Mouse (Mus musculus) midbrain, embryonic 11.5 days (tissue): ENCODE results near the gene Higd2a. TPM values are rescaled to one million over a fixed set of nuclear protein-coding genes. Genes with fewer than 3 reads are reported as not detected.
"Not testable (repeated sequence)": the region's sequence is repeated elsewhere in the genome, so short reads cannot be mapped to it uniquely, and the experiment has no call there.

ENCODE experiments used
- ATAC-seq: fragments of 200-750 bp; cut with Nextera tagmentation; 2 replicates; pipeline ENCODE4 v1.8.0; 2017; ENCODE audit warnings: moderate TSS enrichment, moderate library complexity; ENCODE audit not compliant: low FRiP score
- DNase-seq: peaks from one replicate; pipeline ENCODE4 v3.0.0; 2015; ENCODE audit warnings: low spot score; ENCODE audit errors: missing footprints
- H3K27ac ChIP-seq: fragments of 300-500 bp; sonication (generic); 2 replicates; pipeline ENCODE4 v1.5.1; 2014; ENCODE audit warnings: low read depth, low read length
- H3K27me3 ChIP-seq: fragments of 300-500 bp; sonication (generic); 2 replicates; pipeline ENCODE4 v1.6.1; 2014; ENCODE audit warnings: mild to moderate bottlenecking, low read length, moderate library complexity, mixed read lengths; ENCODE audit not compliant: control insufficient read depth, insufficient read depth
- H3K36me3 ChIP-seq: fragments of 300-500 bp; sonication (generic); 2 replicates; pipeline ENCODE4 v1.6.1; 2014; ENCODE audit warnings: mild to moderate bottlenecking, low read length, moderate library complexity, mixed read lengths; ENCODE audit not compliant: control insufficient read depth, insufficient read depth
- H3K4me1 ChIP-seq: fragments of 300-500 bp; sonication (generic); 2 replicates; pipeline ENCODE4 v1.6.1; 2014; ENCODE audit warnings: low read length; ENCODE audit not compliant: control insufficient read depth, insufficient read depth
- H3K4me2 ChIP-seq: fragments of 300-500 bp; sonication (generic); 2 replicates; pipeline ENCODE4 v1.6.1; 2014; ENCODE audit warnings: mild to moderate bottlenecking, moderate library complexity
- H3K4me3 ChIP-seq: fragments of 300-500 bp; sonication (generic); 2 replicates; pipeline ENCODE4 v1.5.1; 2014; ENCODE audit warnings: low read depth, low read length
- H3K9ac ChIP-seq: fragments of 300-500 bp; sonication (generic); 2 replicates; pipeline ENCODE4 v1.6.1; 2014; ENCODE audit warnings: low read length
- H3K9me3 ChIP-seq: fragments of 300-500 bp; sonication (generic); 2 replicates; pipeline ENCODE4 v1.6.1; 2016; ENCODE audit warnings: low read length; ENCODE audit not compliant: control insufficient read depth
- WGBS: fragments of 180-500 bp; shearing (Covaris S2); extraction: QIAGEN DNeasy Blood & Tissue Kit; methylation state at CpG from one replicate; pipeline ENCODE4 v1.1.7; 2014; 5-methylcytosine and 5-hydroxymethylcytosine counted together
- polyA plus RNA-seq: library from polyadenylated mRNA; unstranded; fragments of >200 nt; fragmentation: Nextera tagmentation; extraction: Ambion mirVana; gene quantifications from 2 replicates; pipeline ENCODE4 v1.2.1, GENCODE M21; 2014

Higd2a gene
- polyA plus RNA-seq, 1 experiment from 2014 or later = 164 TPM

- ATAC-seq (no peak), DNase-seq (no peak)
- Histone ChIP-seq H3K9ac (no peak overlapping the region), H3K27me3 (peaks cover 8% of the 10 kb centered on the region), H3K27ac (no peak overlapping the region), H3K4me2 (no peak overlapping the region), H3K36me3 (no peaks in the 10 kb centered on the region), H3K4me1 (peaks cover 14% of the 10 kb centered on the region; the same call in 1 of the 2 replicates), H3K4me3 (no peak overlapping the region), H3K9me3 (no peaks in the 10 kb centered on the region)
- 79% methylated on average over 5 of the region's 5 CpGs for WGBS
Observed at GRCm38 (mm10) chr13:54607204-54607603, 17.2 kb downstream of the Higd2a start.

- Histone ChIP-seq H3K36me3 (no peaks in the 10 kb centered on the region), H3K9me3 (no peaks in the 10 kb centered on the region), H3K9ac (no peak overlapping the region), H3K4me1 (peaks cover 14% of the 10 kb centered on the region; the same call in 1 of the 2 replicates), H3K4me2 (no peak overlapping the region), H3K27me3 (peaks cover 8% of the 10 kb centered on the region), H3K27ac (no peak overlapping the region), H3K4me3 (no peak overlapping the region)
- DNase-seq (no peak), ATAC-seq (no peak)
- 68% methylated on average over 3 of the region's 3 CpGs for WGBS
Observed at GRCm38 (mm10) chr13:54608002-54608401, 18.0 kb downstream of the Higd2a start.

- no peak overlapping the region for H3K9ac ChIP-seq
- no peak overlapping the region for H3K4me2 ChIP-seq
- 7% methylated on average over 8 of the region's 8 CpGs for WGBS
- ATAC-seq (no peak), DNase-seq (no peak)
- H3K27me3 ChIP-seq = peaks cover 8% of the 10 kb centered on the region
- H3K27ac ChIP-seq = no peak overlapping the region
- H3K4me3 ChIP-seq = no peak overlapping the region
- H3K9me3 ChIP-seq = no peaks in the 10 kb centered on the region
- peaks cover 14% of the 10 kb centered on the region; the same call in 1 of the 2 replicates for H3K4me1 ChIP-seq
- H3K36me3 ChIP-seq = no peaks in the 10 kb centered on the region
Observed at GRCm38 (mm10) chr13:54608666-54609065, 18.7 kb downstream of the Higd2a start.

GRCm38 (mm10) chr13:54609301-54609700 is 19.3 kb downstream of the Higd2a start:
- DNase-seq (no peak), ATAC-seq (no peak)
- Histone ChIP-seq H3K4me3 (no peak overlapping the region), H3K4me2 (no peak overlapping the region), H3K27me3 (peaks cover 8% of the 10 kb centered on the region), H3K27ac (no peak overlapping the region), H3K9me3 (no peaks in the 10 kb centered on the region), H3K9ac (no peak overlapping the region), H3K36me3 (no peaks in the 10 kb centered on the region), H3K4me1 (peaks cover 14% of the 10 kb centered on the region; the same call in 1 of the 2 replicates)
- 0% methylated on average over 1 of the region's 1 CpGs for WGBS

- Histone ChIP-seq H3K4me2 (peak overlapping the region; percentile 98), H3K4me3 (peak overlapping the region; percentile 62), H3K9me3 (no peaks in the 10 kb centered on the region), H3K27me3 (peaks cover 8% of the 10 kb centered on the region), H3K4me1 (peaks cover 14% of the 10 kb centered on the region; the same call in 1 of the 2 replicates), H3K27ac (no peak overlapping the region), H3K9ac (peak overlapping the region; percentile 70), H3K36me3 (no peaks in the 10 kb centered on the region)
- DNase-seq (peak; percentile 90), ATAC-seq (peak; percentile 31; the same call in 1 of the 2 replicates)
- 6% methylated on average over 13 of the region's 13 CpGs for WGBS
Observed at GRCm38 (mm10) chr13:54610613-54610971, 20.6 kb downstream of the Higd2a start.

- peaks cover 14% of the 10 kb centered on the region; the same call in 1 of the 2 replicates for H3K4me1 ChIP-seq
- ATAC-seq (peak; percentile 77), DNase-seq (peak; percentile 99)
- no peaks in the 10 kb centered on the region for H3K9me3 ChIP-seq
- WGBS = under 1% methylated on average over 64 of the region's 66 CpGs
- H3K27ac ChIP-seq = no peak within 1 kb of the TSS
- H3K4me2 ChIP-seq = peak within 1 kb of the TSS; percentile 98
- H3K9ac ChIP-seq = peak within 1 kb of the TSS; percentile 70
- H3K4me3 ChIP-seq = peak within 1 kb of the TSS; percentile 62
- H3K36me3 ChIP-seq = no peaks in the 10 kb centered on the region
- H3K27me3 ChIP-seq = peaks cover 8% of the 10 kb centered on the region
Observed at GRCm38 (mm10) chr13:54610972-54611754, 21.2 kb downstream of the Higd2a start, which contains the start of gene Cltb. Gene Cltb (minus strand): TSS chr13:54611344.

GRCm38 (mm10) chr13:54613141-54613540 is 23.1 kb downstream of the Higd2a start:
- not testable (repeated sequence) for H3K4me3 ChIP-seq, ATAC-seq, DNase-seq, H3K27ac ChIP-seq, H3K9me3 ChIP-seq, H3K4me2 ChIP-seq, H3K36me3 ChIP-seq, H3K27me3 ChIP-seq, H3K9ac ChIP-seq
- WGBS = 86% methylated on average over 8 of the region's 8 CpGs
- H3K4me1 ChIP-seq = peaks cover 14% of the 10 kb centered on the region; the same call in 1 of the 2 replicates

GRCm38 (mm10) chr13:54616307-54616706 is 26.3 kb downstream of the Higd2a start:
- Histone ChIP-seq H3K4me1 (no peaks in the 10 kb centered on the region), H3K9me3 (no peaks in the 10 kb centered on the region), H3K27ac (no peak overlapping the region), H3K27me3 (no peaks in the 10 kb centered on the region), H3K4me3 (no peak overlapping the region), H3K9ac (no peak overlapping the region), H3K36me3 (no peaks in the 10 kb centered on the region), H3K4me2 (no peak overlapping the region)
- DNase-seq (no peak), ATAC-seq (no peak)
- WGBS = 79% methylated on average over 8 of the region's 8 CpGs

- Histone ChIP-seq H3K4me2 (no peak overlapping the region), H3K27ac (no peak overlapping the region), H3K9ac (no peak overlapping the region), H3K4me1 (no peaks in the 10 kb centered on the region), H3K9me3 (no peaks in the 10 kb centered on the region), H3K36me3 (no peaks in the 10 kb centered on the region), H3K27me3 (no peaks in the 10 kb centered on the region), H3K4me3 (no peak overlapping the region)
- ATAC-seq = no peak
- no peak for DNase-seq
- 68% methylated on average over 6 of the region's 6 CpGs for WGBS
Observed at GRCm38 (mm10) chr13:54616998-54617397, 27.0 kb downstream of the Higd2a start.
